Mouse (Mus musculus): ENCODE measurements around the gene Sephs2. TPM values are rescaled to one million over a fixed set of nuclear protein-coding genes. Genes with fewer than 3 reads are reported as not detected.
"Not testable (repeated sequence)": the region's sequence is repeated elsewhere in the genome, so short reads cannot be mapped to it uniquely, and the experiment has no call there.

The Sephs2 gene
- polyA plus RNA-seq, 1 experiment from 2014 or later, result 65.2 TPM

GRCm38 (mm10) chr7:127262218-127262961 lies 11.5 kb downstream of the Sephs2 start:
- Histone ChIP-seq H3K4me2 (replicated peaks) (no peak overlapping the region), H3K36me3 (no peaks in the 10 kb centered on the region), H3K4me3 (no peak overlapping the region), H3K4me1 (peaks cover 10% of the 10 kb centered on the region), H3K9ac (no peak overlapping the region), H3K27ac (no peak overlapping the region), H3K9me3 (no peaks in the 10 kb centered on the region), H3K27me3 (replicated peaks) (no peaks in the 10 kb centered on the region)
- 89% methylated on average over 10 of the region's 10 CpGs for WGBS
- no peak for ATAC-seq (ENCODE audit: low FRiP score, low read depth)

DNA sequence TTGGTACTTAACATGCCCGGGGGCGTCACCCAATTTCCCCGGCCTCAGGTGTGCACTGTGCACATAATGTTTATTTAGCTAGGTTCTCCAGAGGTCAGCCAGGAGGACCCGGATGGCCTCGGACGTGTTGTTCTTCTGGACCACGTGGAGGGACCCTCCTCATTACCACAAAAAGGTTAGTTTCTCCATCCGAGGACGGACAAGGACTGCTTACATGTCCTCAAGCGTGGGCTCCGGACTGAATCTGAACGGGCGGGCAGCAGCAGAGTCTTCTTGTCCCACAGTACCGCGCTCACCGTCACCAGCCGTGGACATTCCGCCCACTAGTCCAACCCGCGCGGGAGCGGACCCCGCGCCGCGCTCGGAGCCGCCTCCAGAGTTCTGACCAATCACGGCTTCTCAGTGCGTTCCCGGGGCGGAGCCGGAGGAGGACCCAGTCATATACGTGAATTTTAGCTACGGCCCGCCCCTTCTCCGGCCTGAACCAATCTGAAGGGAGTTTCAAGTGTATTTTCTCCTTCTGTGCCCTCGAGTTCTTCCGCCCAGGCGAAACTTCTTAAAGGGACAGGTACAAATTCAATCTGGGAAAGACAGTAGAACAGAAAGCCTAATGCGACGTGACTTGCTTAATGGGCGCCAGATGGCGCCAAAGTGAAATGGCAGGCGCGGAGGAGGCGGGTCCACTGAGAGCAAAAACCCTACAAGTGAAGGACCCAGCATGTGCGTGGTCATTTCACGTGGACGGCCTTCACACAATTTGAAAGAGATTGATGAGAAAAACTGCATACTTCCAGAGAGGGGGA lies 13.3 kb downstream of the Sephs2 start, which contains the start of gene Dctpp1:
TSS of gene Dctpp1 (minus strand) at position 401 of the 803 bp plus-strand sequence.
- Histone ChIP-seq H3K4me1 (peaks cover 10% of the 10 kb centered on the region), H3K4me2 (replicated peaks) (peak within 1 kb of the TSS; percentile 73), H3K27ac (no peak within 1 kb of the TSS), H3K27me3 (replicated peaks) (no peaks in the 10 kb centered on the region), H3K36me3 (peaks cover 9% of the 10 kb centered on the region), H3K4me3 (peak within 1 kb of the TSS; percentile 59), H3K9ac (peak within 1 kb of the TSS; percentile 60), H3K9me3 (no peaks in the 10 kb centered on the region)
- ATAC-seq (ENCODE audit: low FRiP score, low read depth), result peak; percentile 98
- under 1% methylated on average over 50 of the region's 50 CpGs for WGBS

DNA sequence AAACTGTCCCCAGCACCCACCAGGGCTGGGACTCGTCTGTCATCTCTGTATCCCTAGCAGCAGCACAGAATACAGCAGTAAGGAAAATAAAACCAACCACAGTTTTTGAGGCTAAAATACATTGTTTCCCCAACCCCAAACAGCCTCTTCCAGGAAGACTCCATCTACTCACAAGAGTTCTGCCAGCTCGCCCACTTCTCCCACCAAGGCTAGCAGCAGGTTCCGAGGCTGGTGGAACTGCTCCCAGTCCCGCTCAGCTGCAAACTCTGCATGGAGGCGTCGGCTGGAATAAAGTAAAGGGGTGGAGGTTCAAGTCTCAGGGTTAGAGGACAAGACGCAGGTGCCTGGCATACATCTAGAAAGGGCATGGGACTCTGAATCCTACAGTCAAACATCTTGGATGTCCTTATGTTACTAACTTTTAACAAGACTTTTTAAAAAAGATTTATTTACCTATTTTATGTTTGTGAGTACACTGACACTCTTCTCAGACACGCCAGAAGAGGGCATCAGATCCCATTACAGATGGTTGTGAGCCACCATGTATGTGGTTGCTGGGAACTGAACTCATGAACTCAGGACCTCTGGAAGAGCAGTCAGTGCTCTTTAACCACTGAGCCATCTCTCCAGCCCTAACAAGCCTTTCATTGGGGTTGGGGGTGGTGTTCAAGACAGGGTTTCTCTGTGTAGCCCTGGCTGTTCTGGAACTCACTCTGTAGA lies 14.5 kb downstream of the Sephs2 start:
- Histone ChIP-seq H3K4me2 (replicated peaks) (peak overlapping the region; percentile 73), H3K9me3 (no peaks in the 10 kb centered on the region), H3K4me1 (peaks cover 17% of the 10 kb centered on the region), H3K27me3 (replicated peaks) (no peaks in the 10 kb centered on the region), H3K36me3 (peaks cover 9% of the 10 kb centered on the region), H3K9ac (0 out of 2 replicates have a peak overlapping the region, but pooled peaks have one; percentile 60), H3K27ac (no peak overlapping the region), H3K4me3 (0 out of 2 replicates have a peak overlapping the region, but pooled peaks have one; percentile 59)
- ATAC-seq (ENCODE audit: low FRiP score, low read depth), result no peak
- WGBS, result 78% methylated on average over 8 of the region's 8 CpGs

GRCm38 (mm10) chr7:127256518-127256917 lies 17.3 kb downstream of the Sephs2 start:
- no peaks in the 10 kb centered on the region for H3K27me3 ChIP-seq (replicated peaks)
- peaks cover 9% of the 10 kb centered on the region for H3K36me3 ChIP-seq
- H3K4me1 ChIP-seq, result peaks cover 20% of the 10 kb centered on the region
- no peak overlapping the region for H3K4me3 ChIP-seq
- no peak overlapping the region for H3K9ac ChIP-seq
- no peak overlapping the region for H3K27ac ChIP-seq
- ATAC-seq (ENCODE audit: low FRiP score, low read depth), result no peak
- WGBS, result 92% methylated on average over 5 of the region's 5 CpGs
- no peak overlapping the region for H3K4me2 ChIP-seq (replicated peaks)
- H3K9me3 ChIP-seq, result no peaks in the 10 kb centered on the region

DNA sequence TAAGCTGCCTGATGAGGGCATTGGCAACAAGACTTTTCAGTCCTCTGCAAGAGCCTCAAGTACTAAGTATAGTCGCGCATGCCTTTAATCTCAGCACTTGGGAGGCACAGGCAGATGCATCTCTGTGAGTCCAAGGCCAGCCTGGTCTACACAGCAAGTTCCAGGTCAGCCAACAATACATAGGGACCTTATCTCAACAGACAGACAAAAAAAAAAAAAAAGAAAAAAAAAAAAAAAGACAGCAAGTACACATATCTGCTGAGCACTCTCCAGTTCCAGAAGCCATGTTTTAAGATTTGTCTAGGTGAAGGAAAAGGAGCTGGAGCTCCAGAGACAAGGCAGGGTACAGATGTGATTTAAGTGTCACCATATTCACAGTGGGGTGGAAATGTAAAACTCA lies 17.9 kb downstream of the Sephs2 start:
- H3K4me3 ChIP-seq, result no peak overlapping the region
- no peaks in the 10 kb centered on the region for H3K27me3 ChIP-seq (replicated peaks)
- peaks cover 16% of the 10 kb centered on the region for H3K4me1 ChIP-seq
- H3K27ac ChIP-seq, result no peak overlapping the region
- no peak overlapping the region for H3K4me2 ChIP-seq (replicated peaks)
- H3K9ac ChIP-seq, result no peak overlapping the region
- no peaks in the 10 kb centered on the region for H3K9me3 ChIP-seq
- WGBS, result 94% methylated on average over 2 of the region's 2 CpGs
- H3K36me3 ChIP-seq, result peaks cover 9% of the 10 kb centered on the region
- no peak for ATAC-seq (ENCODE audit: low FRiP score, low read depth)

- Histone ChIP-seq H3K4me1 (peaks cover 15% of the 10 kb centered on the region), H3K4me2 (replicated peaks) (peak overlapping the region; percentile 86), H3K27me3 (replicated peaks) (no peaks in the 10 kb centered on the region), H3K9me3 (no peaks in the 10 kb centered on the region), H3K9ac (peak overlapping the region; percentile 66; the same call in 1 of the 2 replicates), H3K4me3 (peak overlapping the region; percentile 56; the same call in 1 of the 2 replicates), H3K27ac (no peak overlapping the region), H3K36me3 (peaks cover 11% of the 10 kb centered on the region)
- 0 out of 2 replicates have a peak, but pooled peaks have one; percentile 8 for ATAC-seq (ENCODE audit: low FRiP score, low read depth)
- WGBS, result 19% methylated on average over 4 of the region's 4 CpGs
These were observed 18.8 kb downstream of the Sephs2 start for GRCm38 (mm10) chr7:127255008-127255407.

- Histone ChIP-seq H3K27me3 (replicated peaks) (no peaks in the 10 kb centered on the region), H3K9me3 (no peaks in the 10 kb centered on the region), H3K36me3 (peaks cover 19% of the 10 kb centered on the region), H3K27ac (peak overlapping the region; percentile 76), H3K4me2 (replicated peaks) (peak overlapping the region; percentile 86), H3K9ac (peak overlapping the region; percentile 66), H3K4me1 (peaks cover 12% of the 10 kb centered on the region), H3K4me3 (peak overlapping the region; percentile 56)
- under 1% methylated on average over 136 of the region's 136 CpGs for WGBS
- ATAC-seq (ENCODE audit: low FRiP score, low read depth), result peak; percentile 92
These were observed 19.8 kb downstream of the Sephs2 start for GRCm38 (mm10) chr7:127253821-127254769.

DNA sequence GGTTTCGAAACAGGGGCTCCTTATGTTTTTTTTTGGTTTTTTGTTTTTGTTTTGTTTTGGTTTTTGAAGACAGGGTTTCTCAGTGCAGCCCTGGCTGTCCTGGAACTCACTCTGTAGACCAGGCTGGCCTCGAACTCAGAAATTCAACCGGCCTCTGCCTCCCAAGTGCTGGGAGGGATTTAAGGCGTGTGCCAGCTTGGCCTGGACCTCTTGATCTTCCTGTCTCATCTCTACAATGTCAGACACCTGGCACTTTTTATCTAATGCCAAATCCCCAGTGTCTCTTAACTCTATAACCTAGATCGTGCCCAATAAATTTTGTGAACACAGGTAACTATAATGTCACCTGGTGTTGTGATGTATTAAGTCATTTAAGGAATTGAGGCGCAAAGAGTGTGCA lies 20.5 kb downstream of the Sephs2 start:
- Histone ChIP-seq H3K4me3 (peak overlapping the region; percentile 56), H3K4me1 (peaks cover 9% of the 10 kb centered on the region), H3K27me3 (replicated peaks) (no peaks in the 10 kb centered on the region), H3K9me3 (no peaks in the 10 kb centered on the region), H3K9ac (peak overlapping the region; percentile 66; the same call in 1 of the 2 replicates), H3K4me2 (replicated peaks) (peak overlapping the region; percentile 86), H3K36me3 (peaks cover 19% of the 10 kb centered on the region), H3K27ac (no peak overlapping the region; the same call in 1 of the 2 replicates)
- 87% methylated on average over 6 of the region's 6 CpGs for WGBS
- no peak for ATAC-seq (ENCODE audit: low FRiP score, low read depth)

DNA sequence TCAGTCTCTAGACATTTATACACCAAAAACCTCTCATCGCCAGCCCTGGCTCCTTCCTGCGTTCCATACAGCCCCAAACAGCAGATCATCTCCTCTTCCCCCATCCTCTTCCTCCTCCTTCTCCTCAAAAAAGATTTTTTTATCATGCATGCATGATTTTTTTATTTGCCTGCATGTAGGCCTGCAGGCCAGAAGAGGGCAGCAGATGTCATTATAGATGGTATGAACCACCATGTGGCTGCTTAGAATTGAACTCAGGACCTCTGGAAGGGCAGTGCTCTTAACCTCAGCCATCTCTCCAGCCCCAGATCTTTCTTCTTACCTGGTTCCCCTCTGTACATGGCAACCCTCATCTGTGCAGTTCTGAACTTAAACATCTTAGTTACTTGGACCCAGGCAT lies 21.4 kb downstream of the Sephs2 start:
- H3K9me3 ChIP-seq, result no peaks in the 10 kb centered on the region
- H3K27ac ChIP-seq, result no peak overlapping the region
- WGBS, result 90% methylated on average over 2 of the region's 2 CpGs
- no peak overlapping the region for H3K9ac ChIP-seq
- H3K4me2 ChIP-seq (replicated peaks), result no peak overlapping the region
- no peaks in the 10 kb centered on the region for H3K27me3 ChIP-seq (replicated peaks)
- no peak for ATAC-seq (ENCODE audit: low FRiP score, low read depth)
- peaks cover 9% of the 10 kb centered on the region for H3K4me1 ChIP-seq
- H3K4me3 ChIP-seq, result no peak overlapping the region
- H3K36me3 ChIP-seq, result peaks cover 19% of the 10 kb centered on the region

DNA sequence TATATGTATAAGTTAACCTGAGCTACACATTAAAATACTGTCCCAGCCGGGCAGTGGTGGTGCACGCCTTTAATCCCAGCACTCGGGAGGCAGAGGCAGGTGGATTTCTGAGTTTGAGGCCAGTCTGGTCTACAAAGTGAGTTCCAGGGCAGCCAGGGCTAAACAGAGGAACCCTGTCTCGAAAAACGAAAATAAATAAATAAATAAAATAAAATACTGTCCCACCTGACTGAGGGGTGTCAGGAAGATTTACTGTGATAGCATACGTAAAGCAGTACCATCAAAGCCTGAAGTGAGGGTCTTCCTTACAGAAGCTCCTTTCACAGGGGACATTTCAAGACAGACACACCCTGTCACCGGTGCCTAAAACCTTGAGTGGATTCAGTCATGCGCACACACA lies 23.3 kb downstream of the Sephs2 start:
- 92% methylated on average over 8 of the region's 8 CpGs for WGBS
- H3K27me3 ChIP-seq (replicated peaks); H3K4me3 ChIP-seq; H3K9ac ChIP-seq; ATAC-seq (ENCODE audit: low FRiP score, low read depth); H3K27ac ChIP-seq; H3K4me2 ChIP-seq (replicated peaks); H3K9me3 ChIP-seq: not testable (repeated sequence)
- Histone ChIP-seq H3K36me3 (peaks cover 22% of the 10 kb centered on the region), H3K4me1 (peaks cover 20% of the 10 kb centered on the region)

All from neural tube, embryonic 12.5 days (tissue).